9 mouse cellular contexts compared by ENCODE assay signal in the genomic region with DNA sequence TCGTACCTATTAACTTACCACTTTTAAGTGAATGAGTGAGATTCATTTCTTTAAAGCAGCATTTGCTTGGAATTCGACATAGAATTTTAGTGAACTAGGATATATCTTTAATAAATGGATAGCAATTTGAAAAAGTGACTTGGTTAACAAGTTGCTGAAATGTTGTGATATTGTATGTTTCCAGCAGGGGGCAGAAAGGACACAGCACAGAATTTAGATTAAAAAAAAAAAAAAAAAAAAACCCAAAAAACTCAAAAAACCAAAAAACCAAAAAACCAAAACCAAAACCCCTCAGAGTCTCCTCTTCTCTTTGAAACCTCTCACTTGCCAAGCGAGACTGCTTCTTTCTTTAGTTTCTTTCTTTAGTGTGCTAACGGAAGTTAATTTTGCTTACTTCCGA. TPM values are rescaled to one million over a fixed set of nuclear protein-coding genes. Genes with fewer than 3 reads are reported as not detected.
DNase-seq lines count a peak whose midpoint lies in the region; ATAC-seq and TF ChIP-seq lines count a peak whose summit lies in the region.
"Had no signal": no experiment of that assay in that cellular context is flagged by ENCODE, and none has a peak within 500 bp of the region (broad histone marks: within the 10 kb centered on the region; RNA-seq: fewer than 3 reads in every experiment).

No protein-coding gene starts in this region.

- TF ChIP-seq EP300 in heart, postnatal 0 days (IDR thresholded peaks at IDR 0.05; ENCODE audit: low read depth): no peak

- H3K27me3 ChIP-seq in heart, postnatal 0 days (ENCODE audit: control insufficient read depth, insufficient read depth, low read length): no peaks in the 10 kb centered on the region
- H3K27me3 ChIP-seq in midbrain, postnatal 0 days (ENCODE audit: insufficient read depth, low read length): no peaks in the 10 kb centered on the region
- no peaks in the 10 kb centered on the region for H3K27me3 ChIP-seq in midbrain, embryonic 10.5 days (ENCODE audit: low read depth, poor library complexity, severe bottlenecking)
- H3K27me3 ChIP-seq in splenic B cell, adult 2 months (ENCODE audit: control insufficient read depth, insufficient read depth, low read length, poor library complexity, severe bottlenecking): no peaks in the 10 kb centered on the region
- H3K27me3 ChIP-seq: neural tube, embryonic 13.5 days had no signal

- no peaks in the 10 kb centered on the region for H3K9me3 ChIP-seq in heart, postnatal 0 days (replicated peaks; ENCODE audit: control insufficient read depth, low read length)
- no peaks in the 10 kb centered on the region for H3K9me3 ChIP-seq in midbrain, postnatal 0 days (ENCODE audit: low read length)
- H3K9me3 ChIP-seq in midbrain, embryonic 10.5 days (replicated peaks): no peaks in the 10 kb centered on the region
- H3K9me3 ChIP-seq: neural tube, embryonic 13.5 days had no signal

- H3K4me1 ChIP-seq in heart, postnatal 0 days (ENCODE audit: control insufficient read depth, insufficient read depth): no peaks in the 10 kb centered on the region
- no peaks in the 10 kb centered on the region for H3K4me1 ChIP-seq in midbrain, postnatal 0 days (ENCODE audit: insufficient read depth, low read length)
- peaks cover 7% of the 10 kb centered on the region; the same call in 1 of the 2 replicates for H3K4me1 ChIP-seq in midbrain, embryonic 10.5 days
- H3K4me1 ChIP-seq: neural tube, embryonic 13.5 days had no signal

- DNase-seq in heart, postnatal 0 days (ENCODE audit: low spot score): no peak
- DNase-seq in heart, postnatal 25 days (ENCODE audit: low spot score): no peak
- DNase-seq in midbrain, postnatal 0 days (ENCODE audit: low spot score): peak; percentile 72
- DNase-seq in midbrain, embryonic 10.5 days (ENCODE audit: low spot score): no peak
- peak; percentile 79 for DNase-seq in embryo, embryonic 10.5 days (ENCODE audit: low spot score)
- peak; percentile 74 for DNase-seq in splenic B cell, adult 2 months (ENCODE audit: low read depth, low spot score)
- no peak for DNase-seq in heart, postnatal 36 days
- DNase-seq in spleen, postnatal 36 days (ENCODE audit: low spot score in 2 of 2): no peak

- no peak for ATAC-seq in heart, postnatal 0 days (ENCODE audit: insufficient read depth, low read depth)
- no peak for ATAC-seq in midbrain, postnatal 0 days (ENCODE audit: low FRiP score)

- H3K4me2 ChIP-seq in heart, postnatal 0 days (ENCODE audit: low read depth, low read length): no peak overlapping the region
- H3K4me2 ChIP-seq in midbrain, postnatal 0 days (ENCODE audit: low read depth, low read length, poor library complexity, severe bottlenecking): no peak overlapping the region
- H3K4me2 ChIP-seq: neural tube, embryonic 13.5 days had no signal

- H3K36me3 ChIP-seq in heart, postnatal 0 days (replicated peaks; ENCODE audit: control insufficient read depth, insufficient read depth, low read length): peaks cover 44% of the 10 kb centered on the region
- no peaks in the 10 kb centered on the region for H3K36me3 ChIP-seq in midbrain, postnatal 0 days (ENCODE audit: insufficient read depth, low read length)
- peaks cover 17% of the 10 kb centered on the region for H3K36me3 ChIP-seq in midbrain, embryonic 10.5 days
- no peaks in the 10 kb centered on the region; the same call in 1 of the 2 replicates for H3K36me3 ChIP-seq in splenic B cell, adult 2 months (ENCODE audit: control insufficient read depth, insufficient read depth, low read length, poor library complexity, severe bottlenecking)

- no peak overlapping the region for H3K9ac ChIP-seq in heart, postnatal 0 days (replicated peaks; ENCODE audit: low read depth, low read length)
- H3K9ac ChIP-seq in midbrain, postnatal 0 days (replicated peaks; ENCODE audit: low read length, poor library complexity, severe bottlenecking): no peak overlapping the region
- H3K9ac ChIP-seq: neural tube, embryonic 13.5 days had no signal

- TF ChIP-seq CTCF in heart, postnatal 0 days (IDR thresholded peaks at IDR 0.05; ENCODE audit: low read depth): peak; percentile 62
- TF ChIP-seq CTCF in midbrain, postnatal 0 days (IDR thresholded peaks at IDR 0.05): peak; percentile 73

- intact Hi-C loops in heart, postnatal 25 days (cut with DNase I): loop anchor here (2.0 kb wide), 1 partner anchor 259 kb away; no protein-coding TSS in a partner anchor
- intact Hi-C loops in heart, postnatal 36 days (cut with DNase I): loop anchor here (1.0 to 5.0 kb wide), 3 partner anchors 51 to 257 kb away; a partner anchor contains a TSS

- 73% methylated on average over 5 of the region's 5 CpGs for WGBS in heart, postnatal 0 days
- WGBS in midbrain, postnatal 0 days: 80% methylated on average over 5 of the region's 5 CpGs
- 85% methylated on average over 5 of the region's 5 CpGs for WGBS in midbrain, embryonic 10.5 days

- no peak overlapping the region for H3K27ac ChIP-seq in heart, postnatal 0 days (ENCODE audit: low read depth)
- H3K27ac ChIP-seq in midbrain, postnatal 0 days (ENCODE audit: low read depth, low read length): no peak overlapping the region
- H3K27ac ChIP-seq in midbrain, embryonic 10.5 days (replicated peaks): no peak overlapping the region
- H3K27ac ChIP-seq: neural tube, embryonic 13.5 days had no signal

- no peak overlapping the region for H3K4me3 ChIP-seq in heart, postnatal 0 days (ENCODE audit: low read depth, low read length)
- H3K4me3 ChIP-seq in midbrain, postnatal 0 days (ENCODE audit: low read depth, low read length): no peak overlapping the region
- no peak overlapping the region for H3K4me3 ChIP-seq in midbrain, embryonic 10.5 days
- H3K4me3 ChIP-seq: neural tube, embryonic 13.5 days had no signal

RNA-seq across cellular contexts. Expression of a gene that starts 24.6 kb away (rescaled TPM):
- 53.5 and 85.3 TPM in 2 replicates for total RNA-seq in heart, postnatal 0 days (2014; rRNA removed; ENCODE audit: low replicate concordance)
- polyA plus RNA-seq in heart, postnatal 0 days (2015; fragmentation: Nextera tagmentation; extraction: Ambion mirVana): 25.9 and 27.4 TPM in 2 replicates
- total RNA-seq in heart, postnatal 25 days (2021): 10 to 100 TPM; 17.4 to 17.7 TPM
- 35.6 and 40.9 TPM in 2 replicates for total RNA-seq in midbrain, postnatal 0 days (2014; rRNA removed)
- 35.4 and 36.9 TPM in 2 replicates for polyA plus RNA-seq in midbrain, postnatal 0 days (2015; fragmentation: Nextera tagmentation; extraction: Ambion mirVana)
- polyA plus RNA-seq in midbrain, embryonic 10.5 days (2016; fragmentation: Nextera tagmentation; extraction: Ambion mirVana): 71.0 and 71.6 TPM in 2 replicates
- 10 to 100 TPM; 17.1 to 19.3 TPM for total RNA-seq in heart, postnatal 36 days (2021)

Comparison
In these comparisons a context has a peak if more than half of its experiments do, and no peak if none do; other contexts are left out.
1. DNase-seq: peak in midbrain, postnatal 0 days (single experiment), embryo, embryonic 10.5 days (single experiment) and splenic B cell, adult 2 months (single experiment); none in heart, postnatal 0 days (single experiment), heart, postnatal 25 days (single experiment), midbrain, embryonic 10.5 days (single experiment), heart, postnatal 36 days (0 of 2) and spleen, postnatal 36 days (0 of 2).